Mouse (Mus musculus): ENCODE data around the gene Psmd12. TPM values are rescaled to one million over a fixed set of nuclear protein-coding genes. Genes with fewer than 3 reads are reported as not detected.
"Not testable (repeated sequence)": the region's sequence is repeated elsewhere in the genome, so short reads cannot be mapped to it uniquely, and the experiment has no call there.

Gene Psmd12
- total and polyA plus RNA-seq, 3 experiments, result 4.2 to 102 (median 90.8) TPM

- DNase-seq, result no peak
Measured at GRCm38 (mm10) chr11:107459828-107460227, 19.5 kb upstream of the Psmd12 start.

GRCm38 (mm10) chr11:107462478-107462877 lies 16.8 kb upstream of the Psmd12 start:
- DNase-seq, result no peak

- DNase-seq, result no peak
Measured at GRCm38 (mm10) chr11:107463251-107463681, 16.0 kb upstream of the Psmd12 start.

GRCm38 (mm10) chr11:107464141-107464540 lies 15.1 kb upstream of the Psmd12 start:
- DNase-seq, result no peak

GRCm38 (mm10) chr11:107465041-107465440 lies 14.2 kb upstream of the Psmd12 start:
- DNase-seq, result no peak

- no peak for DNase-seq
Measured at GRCm38 (mm10) chr11:107465969-107466368, 13.3 kb upstream of the Psmd12 start.

GRCm38 (mm10) chr11:107466611-107467391 lies 12.5 kb upstream of the Psmd12 start:
- no peak for DNase-seq

DNA sequence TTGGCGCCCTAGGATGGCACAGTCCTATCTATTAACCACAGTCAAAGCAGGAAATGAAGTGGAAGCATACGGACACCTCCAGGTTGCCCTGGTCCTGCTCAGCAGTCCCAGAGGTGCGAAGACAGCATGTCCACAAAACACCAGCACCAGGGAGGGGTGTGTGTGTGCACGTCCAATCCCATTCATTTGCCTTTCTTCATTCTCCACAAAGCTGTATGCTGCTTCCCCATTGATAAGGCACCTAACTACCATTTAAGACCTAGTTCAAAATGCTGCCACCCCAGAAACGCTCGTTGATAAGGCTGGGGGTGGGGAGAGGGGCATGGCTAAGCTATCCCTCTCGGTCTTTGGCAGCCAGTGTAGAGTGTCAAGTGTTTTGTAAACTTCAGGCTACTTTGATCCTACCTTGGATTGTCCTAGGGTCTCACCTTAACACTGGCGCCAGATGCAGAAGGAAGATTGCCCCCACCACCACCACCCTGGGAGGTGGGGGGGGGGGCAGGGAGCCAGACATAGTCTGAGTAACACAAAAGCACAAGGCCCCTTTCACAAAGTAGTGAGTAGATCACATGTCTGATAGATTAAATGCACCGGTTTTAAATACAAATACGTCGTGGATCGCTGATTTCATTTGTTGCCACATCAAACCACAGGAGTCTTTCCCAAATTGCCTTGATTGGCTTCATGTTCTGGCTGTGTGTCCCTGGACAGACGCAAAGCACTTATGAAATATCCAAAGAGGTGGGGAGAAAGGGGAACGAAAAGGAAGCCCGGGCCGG lies 10.8 kb upstream of the Psmd12 start:
- no peak for DNase-seq

- peak; percentile 85 for DNase-seq
Measured at GRCm38 (mm10) chr11:107469031-107469522, 10.2 kb upstream of the Psmd12 start.

DNA sequence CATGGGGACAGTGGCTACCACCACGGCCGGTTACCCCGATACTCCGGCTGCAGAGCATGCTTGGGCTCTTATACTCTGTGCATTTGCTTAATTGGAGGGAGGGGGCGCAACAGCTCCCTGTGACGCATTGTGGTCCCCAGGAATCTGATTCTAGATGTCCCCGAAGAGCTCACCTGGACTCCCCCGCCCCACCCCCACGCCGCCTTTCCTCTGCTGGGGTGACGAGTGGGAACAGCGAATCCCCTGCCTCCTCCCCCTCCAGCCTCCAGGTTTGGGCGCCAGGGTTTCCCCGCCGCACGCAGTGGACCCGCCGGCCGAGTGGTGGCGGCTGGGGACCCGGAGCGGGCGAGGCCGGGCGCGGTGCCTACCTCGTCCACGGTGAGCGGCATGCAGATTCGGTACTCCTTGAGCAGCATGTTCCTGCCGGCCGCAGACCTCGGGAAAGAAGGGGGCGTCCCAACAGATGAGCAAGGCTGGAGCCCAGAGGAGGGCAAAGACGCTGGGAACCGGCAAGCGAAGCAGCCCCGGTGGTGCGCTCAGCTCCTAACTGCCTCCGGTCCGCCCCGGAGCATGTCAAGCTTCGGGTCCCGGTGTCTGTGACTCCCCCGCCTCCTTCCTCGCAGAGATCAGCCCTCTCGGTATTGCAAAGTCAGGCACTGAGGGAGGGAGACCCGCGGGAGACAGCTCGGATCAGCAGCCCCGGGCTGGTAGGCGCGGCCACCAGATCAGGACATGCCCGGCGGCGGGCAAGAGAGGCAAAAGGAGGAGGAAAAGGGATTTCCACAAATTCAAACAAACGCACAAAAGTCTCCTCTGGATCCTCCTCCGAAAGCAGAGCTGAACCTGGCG lies 9.5 kb upstream of the Psmd12 start:
- peak; percentile 81 for DNase-seq

- DNase-seq, result peak; percentile 95
Measured at GRCm38 (mm10) chr11:107470521-107471041, 8.7 kb upstream of the Psmd12 start, which contains the start of gene Pitpnc1. Gene Pitpnc1 (minus strand): TSS chr11:107470699.

DNA sequence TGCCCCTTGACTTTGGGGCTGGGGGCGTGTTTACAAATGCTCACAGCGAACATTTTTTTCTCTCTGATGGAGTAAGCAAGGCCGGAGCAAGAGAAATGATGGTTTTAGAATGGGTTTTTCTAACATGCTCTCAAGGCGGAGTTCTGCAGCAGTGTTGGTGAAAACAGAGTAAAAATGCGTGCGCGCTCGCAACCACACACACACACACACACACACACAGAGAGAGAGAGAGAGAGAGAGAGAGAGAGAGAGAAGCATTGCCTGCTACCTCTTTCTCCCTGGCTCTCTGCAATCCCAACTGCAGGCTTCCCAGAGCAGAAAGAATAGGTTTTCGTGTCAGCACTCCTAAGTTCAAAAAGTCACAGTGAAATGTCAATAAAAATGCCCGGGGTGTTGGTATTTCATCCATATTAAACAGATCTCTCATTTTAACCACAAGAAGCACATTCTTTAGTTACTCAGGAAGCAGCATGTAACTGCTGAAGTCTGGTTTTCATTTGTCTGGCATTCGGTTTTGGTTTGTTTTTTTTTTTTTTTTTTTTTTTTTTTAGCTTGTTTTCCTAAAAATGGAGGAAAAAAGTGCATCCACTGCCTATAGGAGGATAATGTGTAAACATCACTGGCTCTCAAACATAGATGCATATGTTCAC lies 8.1 kb upstream of the Psmd12 start:
- DNase-seq, result no peak

- no peak for DNase-seq
Measured at GRCm38 (mm10) chr11:107472304-107472703, 7.0 kb upstream of the Psmd12 start.

GRCm38 (mm10) chr11:107473137-107473820 lies 6.0 kb upstream of the Psmd12 start:
- DNase-seq, result peak; percentile 51

GRCm38 (mm10) chr11:107479862-107480203 lies 549 bp downstream of the Psmd12 start:
- DNase-seq, result no peak

GRCm38 (mm10) chr11:107484341-107484740 lies 5.1 kb downstream of the Psmd12 start:
- no peak for DNase-seq

DNA sequence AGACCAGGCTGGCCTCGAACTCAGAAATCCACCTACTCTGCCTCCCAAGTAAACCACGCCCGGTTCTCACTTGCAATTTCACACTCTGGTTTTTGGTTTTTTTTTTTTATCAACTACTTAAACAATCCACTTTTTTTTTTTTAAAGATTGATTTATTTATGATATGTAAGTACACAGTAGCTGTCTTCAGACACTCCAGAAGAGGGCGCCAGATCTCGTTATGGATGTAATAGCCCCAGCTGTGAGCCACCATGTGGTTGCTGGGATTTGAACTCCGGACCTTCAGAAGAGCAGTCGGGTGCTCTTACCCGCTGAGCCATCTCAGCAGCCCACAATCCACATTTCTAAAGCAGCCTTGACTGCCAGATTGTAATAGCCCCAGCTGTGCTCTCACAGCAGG lies 23.5 kb downstream of the Psmd12 start:
- no peak for DNase-seq

DNA sequence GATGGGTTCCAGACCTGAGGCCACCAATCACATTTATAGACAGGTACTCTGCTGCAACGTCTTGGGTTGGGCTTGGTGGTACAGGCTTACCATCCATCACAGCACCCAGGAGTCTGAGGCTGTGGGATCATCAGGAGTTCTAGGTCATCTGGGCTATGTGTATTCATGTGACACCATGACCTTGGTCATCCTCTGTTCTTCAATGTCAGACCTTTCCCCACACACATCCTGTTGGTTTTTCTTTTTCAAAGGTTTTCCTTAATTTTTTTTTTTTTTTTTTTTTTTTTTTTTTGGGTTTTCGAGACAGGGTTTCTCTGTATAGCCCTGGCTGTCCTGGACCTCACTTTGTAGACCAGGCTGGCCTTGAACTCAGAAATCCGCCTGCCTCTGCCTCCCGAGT lies 25.1 kb downstream of the Psmd12 start:
- DNase-seq, result not testable (repeated sequence)

- no peak for DNase-seq
Measured at GRCm38 (mm10) chr11:107506260-107506659, 27.0 kb downstream of the Psmd12 start.

DNA sequence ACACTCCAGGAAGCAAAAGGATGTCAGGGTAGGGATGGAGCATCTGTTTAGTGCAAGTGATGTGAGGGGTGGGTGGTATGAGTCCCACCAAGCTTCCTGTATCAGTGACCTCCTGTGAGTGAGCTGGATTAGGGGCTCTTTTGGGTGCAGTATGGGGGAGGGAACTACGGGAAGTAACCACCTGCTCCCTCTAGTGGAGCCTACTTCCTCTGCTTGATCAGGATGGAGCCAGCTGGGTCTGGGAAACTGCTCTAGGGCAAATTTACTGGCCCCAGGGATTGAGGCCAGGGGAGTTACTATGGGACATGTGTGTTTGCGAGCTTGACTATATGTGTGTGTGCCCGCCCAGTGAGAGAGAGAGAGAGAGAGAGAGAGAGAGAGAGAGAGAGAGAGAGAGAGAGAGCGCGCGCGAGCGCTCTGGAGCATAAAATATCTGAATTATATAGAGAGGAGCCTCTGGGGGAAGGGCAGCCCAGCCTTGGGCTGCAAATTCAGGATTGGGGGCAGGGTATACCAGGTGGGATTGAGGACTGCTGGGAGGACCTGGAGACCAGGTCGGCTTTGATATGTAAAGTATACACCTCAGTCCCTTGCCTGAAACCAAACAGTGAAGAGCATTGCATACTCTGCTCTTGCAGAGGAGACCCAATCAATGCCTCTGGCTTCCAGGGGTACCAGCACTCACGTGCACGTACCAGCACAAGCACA lies 30.5 kb downstream of the Psmd12 start:
- DNase-seq, result no peak

Data from adrenal gland, adult 2 months (tissue).